Mouse (Mus musculus) colon, adult 2 months (tissue): Measurements from ENCODE around the gene Sycp2l. TPM values are rescaled to one million over a fixed set of nuclear protein-coding genes. Genes with fewer than 3 reads are reported as not detected.

Experiments
- polyA plus RNA-seq: library from polyadenylated mRNA; depleted of rRNA; stranded (reverse); fragments of >200 nt; gene quantifications from 2 replicates; pipeline ENCODE4 v1.2.3, GENCODE M21; 2012; rRNA removed

Gene Sycp2l
- not detected in 2 replicates for polyA plus RNA-seq

GRCm38 (mm10) chr13:41113940-41114339 lies at the start of gene Sycp2l:
Gene Sycp2l (plus strand): TSS chr13:41114307.

GRCm38 (mm10) chr13:41079421-41079780 lies 34.7 kb upstream of the Sycp2l start, which contains the start of gene Mak:
Gene Mak (minus strand): TSS chr13:41079706.

GRCm38 (mm10) chr13:41110935-41111334 lies 3.2 kb upstream of the Sycp2l start, which contains the start of gene Gcm2:
Gene Gcm2 (minus strand): TSS chr13:41111035.

GRCm38 (mm10) chr13:41220304-41220834 lies 106.3 kb downstream of the Sycp2l start, which contains the start of gene Elovl2:
Gene Elovl2 (minus strand): TSS chr13:41220405.

Other genes starting within 250 kb of the Sycp2l start
- 41.9 and 45.6 TPM in 2 replicates for gene Pak1ip1, start 113.3 kb upstream of the Sycp2l start, polyA plus RNA-seq
- gene Tmem14c, start 98.0 kb upstream of the Sycp2l start, polyA plus RNA-seq = 90.8 and 126 TPM in 2 replicates
- 0.06 TPM in 1 of 2 replicates, not detected in the other for gene Mak, start 34.6 kb upstream of the Sycp2l start, polyA plus RNA-seq
- not detected in 2 replicates for gene Gcm2, start 3.3 kb upstream of the Sycp2l start, polyA plus RNA-seq
- gene Elovl2, start 106.1 kb downstream of the Sycp2l start, polyA plus RNA-seq = 0.02 TPM in 1 of 2 replicates, not detected in the other
- 3.7 TPM in 2 replicates for gene Smim13, start 135.5 kb downstream of the Sycp2l start, polyA plus RNA-seq
- not detected in 2 replicates for gene Gm17364, start 159.7 kb downstream of the Sycp2l start, polyA plus RNA-seq